25 mouse cellular contexts compared by ENCODE assay signal in the genomic region with DNA sequence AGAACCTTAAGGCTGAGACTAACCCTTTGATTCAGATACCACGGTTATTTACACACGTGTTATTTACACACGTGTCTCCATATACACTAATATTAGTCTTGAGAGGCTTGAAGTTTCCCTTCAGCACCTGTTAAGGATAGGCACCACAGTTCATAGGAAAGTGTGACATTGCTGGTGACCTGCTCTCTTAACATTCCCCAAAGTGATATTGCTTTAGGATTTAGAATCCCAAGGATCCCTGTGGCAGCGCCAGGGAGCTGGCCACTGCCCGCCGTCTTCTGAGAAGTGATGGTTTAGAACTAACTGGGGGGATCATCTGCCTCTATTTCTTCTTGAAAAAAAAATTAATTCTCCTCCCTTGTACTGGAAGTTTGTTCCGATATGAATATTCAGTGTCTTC.
DNase-seq lines count a peak whose midpoint lies in the region; ATAC-seq and TF ChIP-seq lines count a peak whose summit lies in the region.
"Had no signal": no experiment of that assay in that cellular context is flagged by ENCODE, and none has a peak within 500 bp of the region (broad histone marks: within the 10 kb centered on the region; RNA-seq: fewer than 3 reads in every experiment).

No protein-coding gene starts in this region.

- no peaks in the 10 kb centered on the region for H3K27me3 ChIP-seq in heart, embryonic 12.5 days (replicated peaks)
- H3K27me3 ChIP-seq in lung, embryonic 14.5 days (ENCODE audit: insufficient read depth, low read length), result no peaks in the 10 kb centered on the region
- H3K27me3 ChIP-seq in lung, postnatal 0 days (replicated peaks; ENCODE audit: insufficient read depth, low read length), result no peaks in the 10 kb centered on the region
- no peaks in the 10 kb centered on the region for H3K27me3 ChIP-seq in stomach, embryonic 16.5 days (ENCODE audit: control insufficient read depth, insufficient read depth, low read length)
- H3K27me3 ChIP-seq in stomach, postnatal 0 days (ENCODE audit: control insufficient read depth, insufficient read depth, low read length), result no peaks in the 10 kb centered on the region
- H3K27me3 ChIP-seq in limb, embryonic 13.5 days, result no peaks in the 10 kb centered on the region
- H3K27me3 ChIP-seq: CH12.LX; embryonic facial prominence, embryonic 12.5 days; forebrain, embryonic 13.5 days; Patski had no signal

- no peak for TF ChIP-seq EP300 in lung, postnatal 0 days (IDR thresholded peaks at IDR 0.05)
- TF ChIP-seq EP300 in stomach, postnatal 0 days (optimal IDR thresholded peaks at IDR 0.05), result no peak

- no peak overlapping the region for H3K4me2 ChIP-seq in heart, embryonic 12.5 days
- no peak overlapping the region for H3K4me2 ChIP-seq in lung, embryonic 14.5 days
- H3K4me2 ChIP-seq in lung, postnatal 0 days (replicated peaks; ENCODE audit: low read depth, low read length), result no peak overlapping the region
- peak overlapping the region; percentile 32; the same call in 1 of the 2 replicates for H3K4me2 ChIP-seq in stomach, embryonic 16.5 days (ENCODE audit: low read depth, low read length)
- no peak overlapping the region; the same call in 1 of the 2 replicates for H3K4me2 ChIP-seq in stomach, postnatal 0 days (replicated peaks; ENCODE audit: low read depth)
- no peak overlapping the region for H3K4me2 ChIP-seq in limb, embryonic 13.5 days (replicated peaks)
- H3K4me2 ChIP-seq: embryonic facial prominence, embryonic 12.5 days; forebrain, embryonic 13.5 days had no signal

- peaks cover 17% of the 10 kb centered on the region for H3K4me1 ChIP-seq in heart, embryonic 12.5 days (replicated peaks)
- H3K4me1 ChIP-seq in lung, embryonic 14.5 days (ENCODE audit: insufficient read depth), result no peaks in the 10 kb centered on the region
- no peaks in the 10 kb centered on the region for H3K4me1 ChIP-seq in lung, postnatal 0 days (ENCODE audit: insufficient read depth, low read depth, low read length)
- H3K4me1 ChIP-seq in stomach, embryonic 16.5 days (ENCODE audit: control insufficient read depth, insufficient read depth, low read length), result 0 out of 2 replicates have a peak, but pooled peaks cover 5% of the 10 kb centered on the region
- H3K4me1 ChIP-seq in stomach, postnatal 0 days (replicated peaks; ENCODE audit: control insufficient read depth, insufficient read depth), result no peaks in the 10 kb centered on the region
- peaks cover 44% of the 10 kb centered on the region for H3K4me1 ChIP-seq in limb, embryonic 13.5 days

- 84% methylated on average over 7 of the region's 7 CpGs for WGBS in heart, embryonic 12.5 days
- WGBS in lung, embryonic 14.5 days, result 83% methylated on average over 7 of the region's 7 CpGs
- WGBS in lung, postnatal 0 days, result 87% methylated on average over 7 of the region's 7 CpGs
- 92% methylated on average over 7 of the region's 7 CpGs for WGBS in stomach, embryonic 16.5 days
- WGBS in stomach, postnatal 0 days, result 76% methylated on average over 7 of the region's 7 CpGs
- 96% methylated on average over 7 of the region's 7 CpGs for WGBS in limb, embryonic 13.5 days

- peak; percentile 56 for DNase-seq in heart, adult 11 months
- DNase-seq in lung, embryonic 14.5 days, result no peak
- no peak for DNase-seq in lung, postnatal 0 days (ENCODE audit: low spot score)
- DNase-seq in stomach, postnatal 0 days (ENCODE audit: low spot score), result no peak
- DNase-seq in thymus, postnatal 25 days, result no peak
- DNase-seq: adrenal gland, adult 8-10 months; adrenal gland, postnatal 14 days; adrenal gland, postnatal 36 days; B cell, adult 2 months; cerebellum, adult 11-12 months; cerebellum, adult 2 months; cerebellum, adult 9-10 months; cerebellum, postnatal 10 days; cerebellum, postnatal 25 days had no signal

- TF ChIP-seq CTCF in lung, embryonic 14.5 days (IDR thresholded peaks at IDR 0.05; ENCODE audit: low read depth), result no peak
- TF ChIP-seq CTCF in lung, postnatal 0 days (IDR thresholded peaks at IDR 0.05), result no peak
- no peak for TF ChIP-seq CTCF in stomach, postnatal 0 days (IDR thresholded peaks at IDR 0.05; ENCODE audit: low read depth)

- no peak overlapping the region for H3K9ac ChIP-seq in heart, embryonic 12.5 days
- no peak overlapping the region for H3K9ac ChIP-seq in lung, embryonic 14.5 days
- H3K9ac ChIP-seq in lung, postnatal 0 days (replicated peaks; ENCODE audit: low read depth), result no peak overlapping the region
- no peak overlapping the region for H3K9ac ChIP-seq in stomach, embryonic 16.5 days (ENCODE audit: low read length)
- H3K9ac ChIP-seq in stomach, postnatal 0 days (ENCODE audit: low read length), result no peak overlapping the region
- H3K9ac ChIP-seq in limb, embryonic 13.5 days, result no peak overlapping the region
- H3K9ac ChIP-seq: embryonic facial prominence, embryonic 12.5 days had no signal

- no peak for ATAC-seq in heart, embryonic 12.5 days (ENCODE audit: insufficient number of reproducible peaks, low FRiP score)
- no peak for ATAC-seq in lung, embryonic 14.5 days (ENCODE audit: insufficient read depth)
- no peak for ATAC-seq in lung, postnatal 0 days
- ATAC-seq in stomach, embryonic 16.5 days (ENCODE audit: insufficient read depth, low FRiP score), result no peak
- no peak for ATAC-seq in stomach, postnatal 0 days (ENCODE audit: low FRiP score, low TSS enrichment)
- no peak for ATAC-seq in limb, embryonic 13.5 days (ENCODE audit: low FRiP score, low read depth)
- ATAC-seq: activated CD4-positive, CD25-positive, alpha-beta regulatory T cell, adult 4 months; CD4-positive, CD25-positive, alpha-beta regulatory T cell, adult 4 months; forebrain, embryonic 13.5 days; Patski had no signal

- no peak overlapping the region for H3K4me3 ChIP-seq in heart, embryonic 12.5 days
- H3K4me3 ChIP-seq in lung, embryonic 14.5 days (ENCODE audit: low read depth, low read length), result no peak overlapping the region
- no peak overlapping the region for H3K4me3 ChIP-seq in lung, postnatal 0 days (ENCODE audit: low read depth, low read length)
- no peak overlapping the region for H3K4me3 ChIP-seq in stomach, embryonic 16.5 days (replicated peaks; ENCODE audit: low read length)
- H3K4me3 ChIP-seq in stomach, postnatal 0 days (ENCODE audit: low read depth, low read length), result no peak overlapping the region
- H3K4me3 ChIP-seq in limb, embryonic 13.5 days, result no peak overlapping the region
- H3K4me3 ChIP-seq: embryonic facial prominence, embryonic 10.5 days; embryonic facial prominence, embryonic 12.5 days; forebrain, embryonic 13.5 days had no signal

- H3K27ac ChIP-seq in heart, embryonic 12.5 days (ENCODE audit: poor library complexity, severe bottlenecking), result no peak overlapping the region
- H3K27ac ChIP-seq in lung, embryonic 14.5 days (ENCODE audit: low read depth), result peak overlapping the region; percentile 69; the same call in 1 of the 2 replicates
- H3K27ac ChIP-seq in lung, postnatal 0 days (ENCODE audit: low read length), result no peak overlapping the region
- peak overlapping the region; percentile 91 for H3K27ac ChIP-seq in stomach, embryonic 16.5 days (ENCODE audit: low read length)
- no peak overlapping the region for H3K27ac ChIP-seq in stomach, postnatal 0 days (replicated peaks)
- peak overlapping the region; percentile 80; the same call in 1 of the 2 replicates for H3K27ac ChIP-seq in limb, embryonic 13.5 days
- H3K27ac ChIP-seq: forebrain, embryonic 13.5 days had no signal

- no peaks in the 10 kb centered on the region for H3K9me3 ChIP-seq in heart, embryonic 12.5 days (replicated peaks)
- H3K9me3 ChIP-seq in lung, embryonic 14.5 days (ENCODE audit: low read depth, low read length), result no peaks in the 10 kb centered on the region
- no peaks in the 10 kb centered on the region for H3K9me3 ChIP-seq in lung, postnatal 0 days (ENCODE audit: low read length)
- H3K9me3 ChIP-seq in stomach, embryonic 16.5 days (replicated peaks; ENCODE audit: control insufficient read depth, low read length), result no peaks in the 10 kb centered on the region
- no peaks in the 10 kb centered on the region for H3K9me3 ChIP-seq in stomach, postnatal 0 days (ENCODE audit: control insufficient read depth, low read length)
- H3K9me3 ChIP-seq in limb, embryonic 13.5 days, result no peaks in the 10 kb centered on the region
- H3K9me3 ChIP-seq: embryonic facial prominence, embryonic 10.5 days; embryonic facial prominence, embryonic 12.5 days; forebrain, embryonic 13.5 days had no signal

- no peaks in the 10 kb centered on the region for H3K36me3 ChIP-seq in heart, embryonic 12.5 days
- no peaks in the 10 kb centered on the region for H3K36me3 ChIP-seq in lung, embryonic 14.5 days (ENCODE audit: insufficient read depth)
- H3K36me3 ChIP-seq in lung, postnatal 0 days (ENCODE audit: insufficient read depth, low read length), result no peaks in the 10 kb centered on the region
- H3K36me3 ChIP-seq in stomach, embryonic 16.5 days (ENCODE audit: control insufficient read depth, insufficient read depth, low read length), result no peaks in the 10 kb centered on the region
- no peaks in the 10 kb centered on the region for H3K36me3 ChIP-seq in stomach, postnatal 0 days (ENCODE audit: control insufficient read depth, insufficient read depth, low read length)
- peaks cover 2% of the 10 kb centered on the region; the same call in 1 of the 2 replicates for H3K36me3 ChIP-seq in limb, embryonic 13.5 days
- H3K36me3 ChIP-seq: embryonic facial prominence, embryonic 12.5 days; G1E had no signal

Comparison
In these comparisons a context has a peak if more than half of its experiments do, and no peak if none do; other contexts are left out.
1. H3K27ac ChIP-seq: peak in lung, embryonic 14.5 days (single experiment), stomach, embryonic 16.5 days (single experiment) and limb, embryonic 13.5 days (single experiment); none in heart, embryonic 12.5 days (single experiment), lung, postnatal 0 days (single experiment) and stomach, postnatal 0 days (single experiment).